Mouse (Mus musculus) ES-Bruce4 (cell line): Measurements from ENCODE around the gene Dnajc13.

Experiments
- CTCF ChIP-seq: IDR thresholded peaks from one replicate; pipeline ENCODE4 v1.8.1; 2011; ENCODE audit warnings: low read depth, low read length
- POLR2A ChIP-seq: IDR thresholded peaks from one replicate; pipeline ENCODE4 v1.8.1; 2011; ENCODE audit warnings: low read length; ENCODE audit not compliant: insufficient read depth

GRCm38 (mm10) chr9:104146683-104147082, 116.0 kb downstream of the Dnajc13 start:
- TF ChIP-seq CTCF (no peak), POLR2A (no peak)
